Mouse (Mus musculus) kidney, embryonic 15.5 days (tissue): Measurements from ENCODE around the gene Sult3a1. TPM values are rescaled to one million over a fixed set of nuclear protein-coding genes. Genes with fewer than 3 reads are reported as not detected.
A peak's percentile ranks its signal among the peaks of the same experiment; 100 is the strongest.
"Not testable (repeated sequence)": the region's sequence is repeated elsewhere in the genome, so short reads cannot be mapped to it uniquely, and the experiment has no call there.

Experiments used
- ATAC-seq: fragments of 200-750 bp; cut with Nextera tagmentation; replicated peaks from 2 replicates; pipeline ENCODE4 v1.8.0; 2017; ENCODE audit warnings: moderate TSS enrichment; ENCODE audit not compliant: low FRiP score
- H3K27ac ChIP-seq: fragments of 300-500 bp; sonication (generic); 2 replicates; pipeline ENCODE4 v1.5.1; 2015; ENCODE audit warnings: mild to moderate bottlenecking, inconsistent platforms
- H3K27me3 ChIP-seq: fragments of 300-500 bp; sonication (generic); 2 replicates; pipeline ENCODE4 v1.6.1; 2015; ENCODE audit warnings: inconsistent platforms
- H3K36me3 ChIP-seq: fragments of 300-500 bp; sonication (generic); 2 replicates; pipeline ENCODE4 v1.6.1; 2015; ENCODE audit warnings: inconsistent platforms
- H3K4me1 ChIP-seq: fragments of 300-500 bp; sonication (generic); 2 replicates; pipeline ENCODE4 v1.6.1; 2015; ENCODE audit warnings: inconsistent platforms
- H3K4me2 ChIP-seq: fragments of 300-500 bp; sonication (generic); 2 replicates; pipeline ENCODE4 v1.6.1; 2015; ENCODE audit warnings: moderate library complexity, mild to moderate bottlenecking, inconsistent platforms
- H3K4me3 ChIP-seq: fragments of 300-500 bp; sonication (generic); replicated peaks from 2 replicates; pipeline ENCODE4 v1.5.1; 2015; ENCODE audit warnings: mild to moderate bottlenecking, inconsistent platforms
- H3K9ac ChIP-seq: fragments of 300-500 bp; sonication (generic); 2 replicates; pipeline ENCODE4 v1.6.1; 2015; ENCODE audit warnings: mild to moderate bottlenecking, inconsistent platforms
- H3K9me3 ChIP-seq: fragments of 300-500 bp; sonication (generic); replicated peaks from 2 replicates; pipeline ENCODE4 v1.6.1; 2016; ENCODE audit warnings: inconsistent platforms
- WGBS: fragments of 180-500 bp; shearing (Covaris S2); methylation state at CpG from one replicate; pipeline ENCODE4 v1.1.7; 2015; ENCODE audit warnings: mixed read lengths; 5-methylcytosine and 5-hydroxymethylcytosine counted together
- polyA plus RNA-seq: library from polyadenylated mRNA; unstranded; fragments of >200 nt; fragmentation: Nextera tagmentation; extraction: Ambion mirVana; gene quantifications from 2 replicates; pipeline ENCODE4 v1.2.1, GENCODE M21; 2015

The Sult3a1 gene
- polyA plus RNA-seq = not detected in 2 replicates

GRCm38 (mm10) chr10:33857421-33857820 lies at the start of gene Sult3a1:
Gene Sult3a1, plus strand, starts transcription at chr10:33857721.
- H3K4me3 ChIP-seq = no peak within 1 kb of the TSS
- H3K27ac ChIP-seq = no peak within 1 kb of the TSS
- no peaks in the 10 kb centered on the region for H3K9me3 ChIP-seq
- no peaks in the 10 kb centered on the region for H3K36me3 ChIP-seq
- no peaks in the 10 kb centered on the region for H3K27me3 ChIP-seq
- no peak within 1 kb of the TSS for H3K9ac ChIP-seq
- H3K4me2 ChIP-seq = no peak within 1 kb of the TSS
- no peak for ATAC-seq
- H3K4me1 ChIP-seq = no peaks in the 10 kb centered on the region

- H3K9ac ChIP-seq = no peak overlapping the region
- 47% methylated on average over 1 of the region's 1 CpGs for WGBS
- no peaks in the 10 kb centered on the region for H3K36me3 ChIP-seq
- H3K4me2 ChIP-seq = no peak overlapping the region
- no peaks in the 10 kb centered on the region for H3K9me3 ChIP-seq
- H3K4me1 ChIP-seq = no peaks in the 10 kb centered on the region
- H3K4me3 ChIP-seq = no peak overlapping the region
- H3K27ac ChIP-seq = no peak overlapping the region
- H3K27me3 ChIP-seq = no peaks in the 10 kb centered on the region
- no peak for ATAC-seq
Measured at GRCm38 (mm10) chr10:33811807-33812206, 45.7 kb upstream of the Sult3a1 start.

GRCm38 (mm10) chr10:33814266-33814665 lies 43.3 kb upstream of the Sult3a1 start:
- no peaks in the 10 kb centered on the region for H3K36me3 ChIP-seq
- H3K27ac ChIP-seq = no peak overlapping the region
- no peak overlapping the region for H3K4me2 ChIP-seq
- ATAC-seq = no peak
- H3K4me1 ChIP-seq = no peaks in the 10 kb centered on the region
- H3K9me3 ChIP-seq = no peaks in the 10 kb centered on the region
- no peaks in the 10 kb centered on the region for H3K27me3 ChIP-seq
- H3K4me3 ChIP-seq = no peak overlapping the region
- H3K9ac ChIP-seq = no peak overlapping the region

GRCm38 (mm10) chr10:33816923-33817322 lies 40.6 kb upstream of the Sult3a1 start:
- no peaks in the 10 kb centered on the region for H3K4me1 ChIP-seq
- ATAC-seq = no peak
- 48% methylated on average over 1 of the region's 1 CpGs for WGBS
- no peaks in the 10 kb centered on the region for H3K27me3 ChIP-seq
- no peak overlapping the region for H3K4me3 ChIP-seq
- H3K36me3 ChIP-seq = no peaks in the 10 kb centered on the region
- H3K27ac ChIP-seq = no peak overlapping the region
- no peak overlapping the region for H3K9ac ChIP-seq
- no peak overlapping the region for H3K4me2 ChIP-seq
- no peaks in the 10 kb centered on the region for H3K9me3 ChIP-seq

- H3K9ac ChIP-seq = no peak overlapping the region
- H3K4me1 ChIP-seq = no peaks in the 10 kb centered on the region
- H3K36me3 ChIP-seq = no peaks in the 10 kb centered on the region
- H3K27ac ChIP-seq = no peak overlapping the region
- no peak overlapping the region for H3K4me3 ChIP-seq
- no peak for ATAC-seq
- H3K27me3 ChIP-seq = no peaks in the 10 kb centered on the region
- no peaks in the 10 kb centered on the region for H3K9me3 ChIP-seq
- WGBS = 91% methylated on average over 3 of the region's 3 CpGs
- no peak overlapping the region for H3K4me2 ChIP-seq
Measured at GRCm38 (mm10) chr10:33820892-33821291, 36.6 kb upstream of the Sult3a1 start.

GRCm38 (mm10) chr10:33865994-33866393 lies 8.5 kb downstream of the Sult3a1 start:
- no peaks in the 10 kb centered on the region for H3K36me3 ChIP-seq
- H3K4me2 ChIP-seq = no peak overlapping the region
- no peaks in the 10 kb centered on the region for H3K4me1 ChIP-seq
- H3K9me3 ChIP-seq = no peaks in the 10 kb centered on the region
- H3K9ac ChIP-seq = no peak overlapping the region
- H3K27ac ChIP-seq = no peak overlapping the region
- WGBS = 79% methylated on average over 2 of the region's 2 CpGs
- ATAC-seq = no peak
- H3K27me3 ChIP-seq = no peaks in the 10 kb centered on the region
- H3K4me3 ChIP-seq = no peak overlapping the region

- no peaks in the 10 kb centered on the region for H3K27me3 ChIP-seq
- 5% methylated on average over 1 of the region's 1 CpGs for WGBS
- H3K4me3 ChIP-seq = no peak overlapping the region
- no peak overlapping the region for H3K27ac ChIP-seq
- no peak overlapping the region for H3K4me2 ChIP-seq
- H3K4me1 ChIP-seq = no peaks in the 10 kb centered on the region
- no peak overlapping the region for H3K9ac ChIP-seq
- no peaks in the 10 kb centered on the region for H3K36me3 ChIP-seq
- no peaks in the 10 kb centered on the region for H3K9me3 ChIP-seq
- 0 out of 2 replicates have a peak, but pooled peaks have one; percentile 56 for ATAC-seq
Measured at GRCm38 (mm10) chr10:33870441-33870840, 12.9 kb downstream of the Sult3a1 start.

- Histone ChIP-seq H3K4me3 (no peak overlapping the region), H3K4me1 (no peaks in the 10 kb centered on the region), H3K9me3 (no peaks in the 10 kb centered on the region), H3K36me3 (no peaks in the 10 kb centered on the region), H3K4me2 (no peak overlapping the region), H3K27ac (no peak overlapping the region), H3K27me3 (no peaks in the 10 kb centered on the region), H3K9ac (no peak overlapping the region)
- WGBS = 52% methylated on average over 2 of the region's 2 CpGs
- peak; percentile 79 for ATAC-seq
Measured at GRCm38 (mm10) chr10:33872672-33873398, 15.3 kb downstream of the Sult3a1 start.

GRCm38 (mm10) chr10:33882411-33882810 lies 24.9 kb downstream of the Sult3a1 start:
- H3K9me3 ChIP-seq, H3K27me3 ChIP-seq, H3K9ac ChIP-seq, H3K4me1 ChIP-seq, H3K4me3 ChIP-seq, H3K36me3 ChIP-seq, H3K27ac ChIP-seq, ATAC-seq, H3K4me2 ChIP-seq: not testable (repeated sequence)
- 86% methylated on average over 2 of the region's 2 CpGs for WGBS

- H3K9me3 ChIP-seq, H3K4me1 ChIP-seq, ATAC-seq, H3K27me3 ChIP-seq, H3K9ac ChIP-seq, H3K4me3 ChIP-seq, H3K4me2 ChIP-seq, H3K27ac ChIP-seq, H3K36me3 ChIP-seq: not testable (repeated sequence)
- WGBS = 80% methylated on average over 1 of the region's 1 CpGs
Measured at GRCm38 (mm10) chr10:33901520-33901919, 44.0 kb downstream of the Sult3a1 start.

- peak; percentile 99 for ATAC-seq
- no peak within 1 kb of the TSS for H3K27ac ChIP-seq
- H3K9ac ChIP-seq = no peak within 1 kb of the TSS
- WGBS = 6% methylated on average over 17 of the region's 17 CpGs
- H3K4me1 ChIP-seq = peaks cover 5% of the 10 kb centered on the region
- H3K4me3 ChIP-seq = peak within 1 kb of the TSS; percentile 48
- H3K9me3 ChIP-seq = no peaks in the 10 kb centered on the region
- H3K36me3 ChIP-seq = no peaks in the 10 kb centered on the region
- H3K27me3 ChIP-seq = no peaks in the 10 kb centered on the region
- H3K4me2 ChIP-seq = peak within 1 kb of the TSS; percentile 72
Measured at GRCm38 (mm10) chr10:33904530-33905481, 47.3 kb downstream of the Sult3a1 start, which contains the start of gene Rsph4a. Gene Rsph4a, plus strand, starts transcription at chr10:33905111.

- WGBS = 4% methylated on average over 6 of the region's 6 CpGs
- no peak overlapping the region for H3K27ac ChIP-seq
- no peak overlapping the region for H3K9ac ChIP-seq
- H3K36me3 ChIP-seq = no peaks in the 10 kb centered on the region
- peak overlapping the region; percentile 48 for H3K4me3 ChIP-seq
- H3K4me1 ChIP-seq = peaks cover 5% of the 10 kb centered on the region
- no peaks in the 10 kb centered on the region for H3K9me3 ChIP-seq
- no peak for ATAC-seq
- peak overlapping the region; percentile 72 for H3K4me2 ChIP-seq
- H3K27me3 ChIP-seq = no peaks in the 10 kb centered on the region
Measured at GRCm38 (mm10) chr10:33905489-33905888, 48.0 kb downstream of the Sult3a1 start.
